Mouse (Mus musculus): Measurements from ENCODE around the gene Dcaf5. TPM values are rescaled to one million over a fixed set of nuclear protein-coding genes. Genes with fewer than 3 reads are reported as not detected.

The Dcaf5 gene
- polyA plus RNA-seq, 1 experiment: not detected

DNA sequence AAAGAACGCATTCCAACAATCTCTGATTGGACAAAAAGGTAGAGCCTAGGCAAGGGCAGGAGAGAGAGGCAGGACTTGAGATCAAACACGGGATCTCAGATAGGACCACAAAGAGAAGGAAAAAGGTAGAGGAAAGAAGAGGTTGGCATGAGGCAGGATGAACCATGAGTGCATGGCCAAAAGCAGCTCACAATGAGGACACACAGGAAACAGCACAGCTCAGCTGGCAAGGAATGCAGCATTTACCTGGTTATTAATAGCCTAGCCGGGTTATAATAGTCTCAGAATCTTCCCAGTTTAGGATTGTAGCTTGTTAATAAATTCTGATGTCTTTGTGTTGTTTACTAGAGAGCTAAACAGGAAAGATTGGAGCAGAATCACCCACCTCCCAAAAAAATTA, 8.7 kb downstream of the Dcaf5 start:
- no peak overlapping the region for H3K4me3 ChIP-seq (ENCODE audit: insufficient read depth, low read depth, low read length)
- 0 out of 2 replicates have a peak, but pooled peaks cover 2% of the 10 kb centered on the region for H3K4me1 ChIP-seq (ENCODE audit: control insufficient read depth, insufficient read depth, low read length)
- 78% methylated on average over 3 of the region's 3 CpGs for WGBS
- no peak for TF ChIP-seq CTCF (IDR thresholded peaks at IDR 0.05; ENCODE audit: insufficient read depth, low read depth, low read length)
- TF ChIP-seq POLR2A (IDR thresholded peaks at IDR 0.05; ENCODE audit: insufficient read depth, low read depth, low read length): no peak
- H3K27ac ChIP-seq (ENCODE audit: insufficient read depth, low read depth, low read length): no peak overlapping the region

DNA sequence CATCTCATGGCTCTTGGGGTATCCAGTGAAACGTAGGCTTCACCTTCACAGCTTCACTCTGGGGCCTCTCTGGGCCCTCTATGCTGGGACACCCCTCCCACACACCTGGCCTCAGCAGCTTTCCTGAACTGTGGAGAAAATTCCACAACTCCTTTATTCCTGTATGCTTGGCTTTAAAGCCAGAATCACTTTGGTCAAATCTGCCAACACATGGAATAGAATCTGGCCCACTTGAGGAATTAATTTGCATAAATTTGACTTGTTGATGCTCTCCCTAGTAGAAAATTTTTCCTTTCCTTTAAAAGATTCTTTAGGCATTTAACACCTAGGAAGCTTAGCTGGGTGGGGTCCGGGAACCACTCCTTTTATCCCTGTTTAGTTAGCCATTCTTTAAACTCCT, 21.3 kb downstream of the Dcaf5 start:
- H3K4me1 ChIP-seq (ENCODE audit: control insufficient read depth, insufficient read depth, low read length): no peaks in the 10 kb centered on the region
- WGBS: 84% methylated on average over 2 of the region's 2 CpGs
- TF ChIP-seq CTCF (IDR thresholded peaks at IDR 0.05; ENCODE audit: insufficient read depth, low read depth, low read length): no peak
- TF ChIP-seq POLR2A (IDR thresholded peaks at IDR 0.05; ENCODE audit: insufficient read depth, low read depth, low read length): no peak
- H3K27ac ChIP-seq (ENCODE audit: insufficient read depth, low read depth, low read length): no peak overlapping the region
- no peak overlapping the region for H3K4me3 ChIP-seq (ENCODE audit: insufficient read depth, low read depth, low read length)

DNA sequence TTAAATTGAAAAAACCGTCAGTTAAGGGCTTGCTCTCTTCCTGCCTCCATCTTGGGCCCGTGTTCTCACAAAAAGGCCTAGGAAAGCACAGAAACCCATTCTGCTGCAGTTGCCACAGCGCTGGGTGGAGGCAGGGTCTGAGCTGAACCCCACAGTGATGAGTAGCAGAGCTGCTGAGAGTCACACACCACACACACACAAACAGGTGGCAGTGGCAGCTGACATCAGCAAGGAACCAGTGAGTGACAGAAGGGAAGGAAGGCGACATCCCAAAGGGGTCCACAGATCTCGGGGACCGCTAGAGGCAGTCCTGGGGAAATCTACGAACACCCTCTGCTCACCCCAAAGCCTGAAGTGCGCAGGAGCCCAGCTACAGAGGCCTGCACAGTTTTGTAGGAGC, 25.5 kb downstream of the Dcaf5 start:
- no peak for TF ChIP-seq CTCF (IDR thresholded peaks at IDR 0.05; ENCODE audit: insufficient read depth, low read depth, low read length)
- TF ChIP-seq POLR2A (IDR thresholded peaks at IDR 0.05; ENCODE audit: insufficient read depth, low read depth, low read length): no peak
- no peaks in the 10 kb centered on the region for H3K4me1 ChIP-seq (ENCODE audit: control insufficient read depth, insufficient read depth, low read length)
- WGBS: 91% methylated on average over 8 of the region's 8 CpGs
- no peak overlapping the region for H3K27ac ChIP-seq (ENCODE audit: insufficient read depth, low read depth, low read length)
- no peak overlapping the region for H3K4me3 ChIP-seq (ENCODE audit: insufficient read depth, low read depth, low read length)

DNA sequence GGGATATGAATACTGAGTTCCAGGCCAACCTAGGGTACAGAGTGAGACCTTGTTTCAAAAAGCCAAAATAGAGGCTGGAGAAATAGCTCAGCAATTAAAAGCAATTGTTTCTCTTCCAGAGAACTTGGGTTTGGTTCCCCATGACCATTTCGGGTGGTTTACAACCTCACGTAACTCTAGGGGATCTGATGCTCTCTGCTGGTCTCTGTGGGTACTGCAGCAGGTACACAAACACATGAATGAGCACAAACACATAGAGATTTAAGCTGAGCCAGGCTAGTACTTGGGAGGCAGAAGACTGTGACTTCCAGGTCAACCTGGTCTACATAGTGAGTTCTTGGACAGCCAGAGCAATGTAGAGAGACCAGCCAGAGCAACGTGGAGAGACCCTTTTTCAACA, 28.6 kb downstream of the Dcaf5 start:
- WGBS: 46% methylated on average over 3 of the region's 3 CpGs

DNA sequence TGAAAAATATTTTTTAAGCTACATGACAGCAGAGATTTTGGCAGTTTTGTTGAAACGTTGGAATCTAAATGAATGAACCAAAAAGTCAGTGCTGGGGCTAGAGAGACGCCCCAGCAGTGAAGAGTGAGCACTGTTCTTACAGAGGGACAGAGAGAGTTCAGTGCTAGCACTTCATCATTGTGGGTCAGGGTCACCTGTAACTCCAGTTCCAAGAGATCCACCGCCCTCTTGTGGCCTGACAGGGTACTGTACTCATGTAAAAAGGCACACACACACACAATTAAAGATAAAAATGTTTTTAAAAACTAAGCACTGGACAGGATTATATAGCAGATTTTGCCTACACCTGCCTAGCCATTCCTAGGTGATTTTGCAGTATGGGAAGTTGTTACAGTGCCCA, 29.8 kb downstream of the Dcaf5 start:
- Histone ChIP-seq H3K27ac (ENCODE audit: insufficient read depth, low read depth, low read length) (no peak overlapping the region), H3K4me3 (ENCODE audit: insufficient read depth, low read depth, low read length) (no peak overlapping the region)
- WGBS: 47% methylated on average over 3 of the region's 3 CpGs

More for the DNA sequence above, 28.6 kb downstream of the Dcaf5 start:
- no peak for TF ChIP-seq POLR2A (IDR thresholded peaks at IDR 0.05; ENCODE audit: insufficient read depth, low read depth, low read length)
- TF ChIP-seq CTCF (IDR thresholded peaks at IDR 0.05; ENCODE audit: insufficient read depth, low read depth, low read length): no peak
- Histone ChIP-seq H3K4me3 (ENCODE audit: insufficient read depth, low read depth, low read length) (no peak overlapping the region), H3K27ac (ENCODE audit: insufficient read depth, low read depth, low read length) (no peak overlapping the region), H3K4me1 (ENCODE audit: control insufficient read depth, insufficient read depth, low read length) (no peaks in the 10 kb centered on the region)

DNA sequence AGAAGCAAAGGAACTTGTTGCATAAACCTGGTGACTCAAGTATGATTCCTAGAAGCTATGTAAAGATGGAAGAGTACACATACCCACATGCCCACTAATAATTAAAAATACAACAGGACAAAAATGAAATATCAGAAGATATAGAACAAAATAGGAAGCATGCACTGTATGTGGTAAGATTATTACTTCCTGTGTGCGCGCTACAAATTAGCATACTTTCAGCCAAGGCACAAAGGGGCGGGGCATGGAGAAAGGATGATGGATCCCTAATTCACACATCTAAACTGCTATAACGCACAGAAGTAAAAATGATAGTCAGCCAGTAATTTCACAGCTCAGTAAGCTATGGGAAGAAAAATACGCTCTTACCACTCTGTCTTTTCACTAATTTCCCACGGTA, 32.3 kb downstream of the Dcaf5 start:
- no peaks in the 10 kb centered on the region for H3K4me1 ChIP-seq (ENCODE audit: control insufficient read depth, insufficient read depth, low read length)
- no peak for TF ChIP-seq CTCF (IDR thresholded peaks at IDR 0.05; ENCODE audit: insufficient read depth, low read depth, low read length)
- TF ChIP-seq POLR2A (IDR thresholded peaks at IDR 0.05; ENCODE audit: insufficient read depth, low read depth, low read length): no peak
- H3K27ac ChIP-seq (ENCODE audit: insufficient read depth, low read depth, low read length): no peak overlapping the region
- H3K4me3 ChIP-seq (ENCODE audit: insufficient read depth, low read depth, low read length): no peak overlapping the region
- WGBS: 69% methylated on average over 6 of the region's 6 CpGs

More for the DNA sequence above, 29.8 kb downstream of the Dcaf5 start:
- H3K4me1 ChIP-seq (ENCODE audit: control insufficient read depth, insufficient read depth, low read length): no peaks in the 10 kb centered on the region
- TF ChIP-seq POLR2A (IDR thresholded peaks at IDR 0.05; ENCODE audit: insufficient read depth, low read depth, low read length) (no peak), CTCF (IDR thresholded peaks at IDR 0.05; ENCODE audit: insufficient read depth, low read depth, low read length) (no peak)

DNA sequence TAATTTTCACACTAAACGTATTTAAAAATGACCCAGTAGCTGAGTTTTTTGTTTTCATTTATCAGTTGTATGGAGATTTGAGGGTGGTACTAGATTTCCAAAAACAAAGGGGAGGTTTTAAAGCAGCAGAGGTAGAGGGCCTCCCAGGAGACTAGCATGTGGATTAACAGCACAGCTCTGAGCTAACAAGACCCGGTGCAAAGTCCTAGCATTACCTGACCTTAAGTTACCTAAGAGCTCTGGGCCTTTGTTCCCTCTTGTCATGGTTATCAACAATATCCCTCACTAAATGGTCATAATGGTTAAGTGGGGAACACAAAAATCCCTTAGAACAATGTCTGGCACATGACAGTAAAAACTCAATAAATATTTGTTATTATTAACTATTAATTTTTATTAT, 37.3 kb downstream of the Dcaf5 start:
- 94% methylated on average over 2 of the region's 2 CpGs for WGBS
- Histone ChIP-seq H3K27ac (ENCODE audit: insufficient read depth, low read depth, low read length) (no peak overlapping the region), H3K4me3 (ENCODE audit: insufficient read depth, low read depth, low read length) (no peak overlapping the region), H3K4me1 (ENCODE audit: control insufficient read depth, insufficient read depth, low read length) (peaks cover 10% of the 10 kb centered on the region)
- TF ChIP-seq POLR2A (IDR thresholded peaks at IDR 0.05; ENCODE audit: insufficient read depth, low read depth, low read length): no peak
- TF ChIP-seq CTCF (IDR thresholded peaks at IDR 0.05; ENCODE audit: insufficient read depth, low read depth, low read length): no peak

DNA sequence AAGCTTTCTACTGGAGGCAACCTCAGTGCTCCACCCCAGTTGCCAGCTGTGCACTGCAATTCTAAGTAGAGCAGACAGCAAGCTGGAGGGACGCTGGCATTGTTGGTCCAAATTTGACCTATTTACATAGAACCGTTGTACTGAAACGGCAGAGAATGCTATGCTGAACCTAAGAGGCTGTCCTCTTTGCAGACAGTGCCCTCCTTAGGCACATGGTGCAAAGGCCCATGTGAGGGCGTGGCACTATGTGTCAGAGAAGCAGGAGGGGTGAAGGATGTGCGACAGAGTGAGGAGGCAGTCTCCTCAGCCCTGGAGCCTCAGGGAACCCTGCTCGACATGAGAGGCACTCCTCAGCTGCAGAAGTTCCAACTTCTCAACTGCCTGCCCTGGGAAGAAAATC, 40.0 kb downstream of the Dcaf5 start:
- TF ChIP-seq POLR2A (IDR thresholded peaks at IDR 0.05; ENCODE audit: insufficient read depth, low read depth, low read length): no peak
- TF ChIP-seq CTCF (IDR thresholded peaks at IDR 0.05; ENCODE audit: insufficient read depth, low read depth, low read length): no peak
- H3K4me3 ChIP-seq (ENCODE audit: insufficient read depth, low read depth, low read length): no peak overlapping the region
- 48% methylated on average over 6 of the region's 6 CpGs for WGBS
- H3K27ac ChIP-seq (ENCODE audit: insufficient read depth, low read depth, low read length): no peak overlapping the region
- peaks cover 10% of the 10 kb centered on the region for H3K4me1 ChIP-seq (ENCODE audit: control insufficient read depth, insufficient read depth, low read length)

- no peak overlapping the region for H3K27ac ChIP-seq (ENCODE audit: insufficient read depth, low read depth, low read length)
- peaks cover 10% of the 10 kb centered on the region for H3K4me1 ChIP-seq (ENCODE audit: control insufficient read depth, insufficient read depth, low read length)
- H3K4me3 ChIP-seq (ENCODE audit: insufficient read depth, low read depth, low read length): no peak overlapping the region
- 60% methylated on average over 4 of the region's 4 CpGs for WGBS
- TF ChIP-seq CTCF (IDR thresholded peaks at IDR 0.05; ENCODE audit: insufficient read depth, low read depth, low read length) (no peak), POLR2A (IDR thresholded peaks at IDR 0.05; ENCODE audit: insufficient read depth, low read depth, low read length) (no peak)
Measured at GRCm38 (mm10) chr12:80395270-80395669, 41.1 kb downstream of the Dcaf5 start.

GRCm38 (mm10) chr12:80394045-80394444, 42.4 kb downstream of the Dcaf5 start:
- TF ChIP-seq CTCF (IDR thresholded peaks at IDR 0.05; ENCODE audit: insufficient read depth, low read depth, low read length) (no peak), POLR2A (IDR thresholded peaks at IDR 0.05; ENCODE audit: insufficient read depth, low read depth, low read length) (no peak)
- H3K4me1 ChIP-seq (ENCODE audit: control insufficient read depth, insufficient read depth, low read length): peaks cover 10% of the 10 kb centered on the region
- WGBS: 91% methylated on average over 2 of the region's 2 CpGs
- H3K4me3 ChIP-seq (ENCODE audit: insufficient read depth, low read depth, low read length): no peak overlapping the region
- no peak overlapping the region for H3K27ac ChIP-seq (ENCODE audit: insufficient read depth, low read depth, low read length)

Data from olfactory bulb, adult 2 months (tissue).